Mouse (Mus musculus) cerebellum, adult 9-10 months (tissue): Measurements from ENCODE around the gene Dguok.
A peak's percentile ranks its signal among the peaks of the same experiment; 100 is the strongest.

ENCODE experiments used
- DNase-seq: peaks from one replicate; pipeline ENCODE4 v3.0.0; 2022

Gene Dguok

DNA sequence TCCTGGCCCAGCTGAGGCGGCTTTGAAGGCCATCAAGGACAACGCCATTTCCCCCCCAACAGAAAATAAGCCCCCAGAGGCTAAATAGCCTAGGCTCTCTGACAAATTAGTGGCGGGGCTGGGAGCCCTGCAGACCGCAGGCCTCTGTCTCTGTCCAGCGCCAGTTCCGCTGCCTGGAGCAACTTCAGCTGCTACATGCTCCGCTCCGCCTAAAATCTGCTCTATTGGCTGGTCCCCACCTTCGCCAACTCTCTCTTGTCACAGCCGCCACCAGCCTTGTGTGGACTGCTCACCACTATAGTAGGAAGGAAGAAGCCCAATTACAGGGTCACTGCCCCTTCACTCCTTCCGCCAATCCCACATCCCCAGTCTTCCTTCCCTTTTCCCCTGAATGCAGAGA is 53.1 kb downstream of the Dguok start:
- no peak for DNase-seq

DNA sequence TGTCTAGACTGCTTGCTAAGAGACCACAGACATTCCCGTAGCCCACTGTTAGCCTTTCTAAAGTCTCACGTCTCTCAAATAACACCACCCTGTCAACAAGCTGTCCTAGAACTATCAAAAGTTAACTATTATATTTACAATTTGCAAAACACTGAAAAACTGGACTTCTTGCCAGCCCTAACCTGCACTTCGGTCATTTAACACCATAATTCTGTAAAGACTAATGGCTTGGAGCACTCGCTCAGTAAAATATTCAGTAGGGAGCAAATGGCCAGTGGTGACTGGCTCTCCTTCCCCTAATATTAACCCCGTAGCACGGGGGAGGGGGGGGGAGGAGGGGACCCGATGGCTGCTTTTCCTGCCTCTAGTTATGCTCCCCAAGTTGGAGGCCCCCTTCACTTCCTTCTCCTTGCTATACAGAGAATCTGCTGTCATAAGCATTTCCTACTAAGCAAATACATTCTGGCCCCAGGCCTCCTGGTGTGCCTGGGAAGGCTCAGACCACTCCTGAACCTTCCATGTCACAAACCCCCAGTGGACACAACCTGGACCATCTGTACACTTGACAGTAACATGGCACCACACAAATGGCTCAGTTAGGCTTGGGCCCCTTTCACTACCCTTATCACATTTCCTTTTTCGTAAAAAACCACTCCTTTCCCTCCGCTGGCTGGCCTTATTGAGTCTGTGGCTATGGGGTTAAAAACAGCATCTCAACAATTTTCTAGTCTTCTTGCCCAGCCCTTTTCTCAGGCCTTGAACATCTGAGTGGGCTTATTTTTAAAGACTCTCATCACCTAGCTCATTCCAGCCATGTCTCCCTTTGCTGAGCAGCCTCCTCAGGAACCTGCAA is 56.1 kb downstream of the Dguok start:
- DNase-seq, result no peak

DNA sequence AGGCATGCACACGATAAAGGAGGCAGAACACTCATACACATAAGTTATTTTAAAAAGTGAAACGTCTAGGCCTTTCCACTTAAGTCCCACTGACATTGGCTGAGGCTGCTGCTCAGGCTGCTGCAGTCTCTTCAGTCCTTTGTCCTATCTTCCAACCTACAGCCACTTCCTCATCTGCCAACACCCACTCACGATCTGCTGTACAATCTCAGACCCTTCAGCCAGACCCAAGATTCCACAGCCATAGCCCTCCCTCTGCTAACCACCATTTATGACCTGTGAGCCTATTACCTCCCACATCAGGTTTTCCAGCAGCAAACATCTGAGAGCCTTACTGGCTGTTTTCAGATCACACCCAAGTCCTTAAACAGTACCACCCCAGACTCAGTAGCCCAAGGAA is 57.3 kb downstream of the Dguok start:
- DNase-seq, result no peak

DNA sequence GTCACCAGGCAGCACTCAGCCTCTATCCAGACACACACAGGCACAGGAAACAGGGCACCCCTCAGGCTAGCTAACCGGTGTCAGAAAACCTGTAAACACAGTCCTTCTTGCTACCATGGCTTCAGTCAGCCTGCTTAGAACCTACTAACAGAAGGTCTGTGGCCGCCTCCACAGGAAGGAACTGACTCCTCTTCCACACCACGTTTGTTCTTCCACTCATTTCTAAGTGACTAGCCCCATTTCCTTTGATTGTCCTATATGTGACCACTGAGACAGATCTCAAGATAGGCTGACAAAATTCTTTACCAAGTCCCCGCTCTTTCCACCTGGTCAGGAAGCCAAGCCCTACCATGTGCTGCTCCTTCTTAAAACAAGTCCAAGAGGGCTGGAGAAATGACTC is 57.9 kb downstream of the Dguok start:
- no peak for DNase-seq

DNA sequence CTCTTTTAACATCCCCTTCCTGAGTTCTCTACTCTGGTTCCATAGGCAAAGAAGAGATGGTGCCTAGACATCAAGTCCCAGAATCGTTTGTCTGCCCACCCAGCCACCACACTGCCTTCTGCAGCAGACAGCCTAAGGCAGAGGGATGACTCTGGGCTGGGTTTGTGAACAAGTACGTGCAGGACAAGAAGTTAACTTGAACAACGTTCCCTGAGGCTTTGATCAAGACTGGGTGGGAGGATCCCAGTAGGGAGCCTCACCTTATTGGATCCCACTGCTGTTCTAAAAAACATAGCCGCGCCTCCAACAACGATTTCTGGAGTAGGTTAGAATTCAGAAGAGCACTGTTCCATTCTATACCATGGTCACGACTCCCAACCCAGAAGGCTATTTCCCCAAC is 59.7 kb downstream of the Dguok start:
- no peak for DNase-seq

DNA sequence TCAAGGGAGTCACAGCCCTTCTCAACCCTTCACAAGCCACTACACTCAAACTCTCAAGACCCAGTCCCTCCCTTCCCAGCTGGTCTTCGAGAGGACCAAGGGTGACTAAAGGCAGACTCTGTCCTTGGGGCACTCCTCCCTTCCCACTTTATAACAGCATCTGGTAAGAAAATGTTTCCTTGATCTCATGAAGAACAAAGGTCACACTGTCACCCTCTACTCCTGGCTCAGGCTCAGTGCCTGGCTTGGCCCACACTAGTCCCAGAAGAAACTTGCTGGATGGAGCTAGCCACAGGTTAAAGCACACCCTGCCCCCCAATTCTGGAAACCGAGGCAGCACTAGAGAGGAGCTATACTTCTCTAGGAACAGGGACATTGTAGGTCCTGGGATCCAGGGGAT is 61.0 kb downstream of the Dguok start:
- no peak for DNase-seq

DNA sequence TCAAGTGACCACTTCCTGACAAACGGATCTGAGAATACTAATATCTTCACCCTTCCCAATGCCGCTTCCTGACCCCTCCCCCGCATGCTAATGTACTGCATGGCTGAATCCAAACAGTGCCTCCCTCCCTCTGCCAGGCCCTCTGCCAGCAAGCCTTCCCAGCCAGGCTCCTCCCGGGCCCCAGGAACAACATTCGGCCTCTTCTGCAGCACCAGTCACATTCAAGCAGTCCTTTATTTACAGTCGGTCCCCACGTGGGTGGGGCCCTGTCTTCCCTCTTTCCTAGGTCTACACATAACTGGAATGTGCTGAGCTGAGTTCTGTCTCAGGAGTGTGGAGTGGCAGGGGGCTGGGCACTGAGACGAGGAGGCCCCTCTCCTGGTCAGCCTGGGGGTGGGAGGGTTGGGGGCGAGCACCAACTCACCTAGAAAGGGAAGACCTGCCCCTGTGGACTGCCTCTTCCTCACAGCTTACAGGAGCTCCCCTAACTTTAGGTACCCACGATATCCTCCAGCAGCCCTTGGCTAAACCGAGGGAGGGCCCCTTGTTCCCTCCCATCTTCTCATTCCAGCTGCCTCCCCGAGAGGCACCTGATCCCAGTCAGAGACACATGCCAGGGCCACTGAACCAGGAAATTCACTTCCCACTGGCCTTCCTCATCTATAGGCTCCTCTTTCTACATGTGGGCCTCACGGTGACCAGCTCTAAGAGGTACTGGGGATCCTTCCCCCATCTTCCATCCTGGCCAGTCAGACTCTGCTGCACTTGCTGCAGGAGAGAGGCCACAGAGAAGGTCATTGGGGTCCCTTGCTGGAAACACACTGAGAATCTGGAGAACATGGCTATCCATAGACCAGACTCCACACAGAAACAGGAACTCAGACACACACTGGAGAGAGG is 63.1 kb downstream of the Dguok start:
- peak; percentile 86 for DNase-seq

DNA sequence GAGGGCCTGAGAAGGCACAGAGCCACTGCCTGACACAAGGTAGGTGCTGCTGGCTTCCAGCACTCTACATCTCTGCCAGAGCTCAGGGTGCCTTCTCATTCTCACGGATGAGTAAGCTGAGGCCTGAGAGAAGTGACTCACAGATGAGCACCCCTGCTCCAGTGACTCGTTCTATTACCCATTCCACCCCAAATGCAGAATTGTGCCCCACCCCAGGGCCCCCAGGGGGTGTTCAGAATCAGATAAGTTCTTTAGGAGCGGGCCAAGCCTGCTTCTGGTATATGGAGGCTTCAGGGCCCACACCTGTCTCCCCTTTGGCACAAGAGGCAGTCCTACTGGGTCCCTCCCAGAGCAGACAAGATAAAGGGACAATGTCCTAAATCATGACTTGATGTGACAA is 64.1 kb downstream of the Dguok start:
- peak; percentile 65 for DNase-seq

DNA sequence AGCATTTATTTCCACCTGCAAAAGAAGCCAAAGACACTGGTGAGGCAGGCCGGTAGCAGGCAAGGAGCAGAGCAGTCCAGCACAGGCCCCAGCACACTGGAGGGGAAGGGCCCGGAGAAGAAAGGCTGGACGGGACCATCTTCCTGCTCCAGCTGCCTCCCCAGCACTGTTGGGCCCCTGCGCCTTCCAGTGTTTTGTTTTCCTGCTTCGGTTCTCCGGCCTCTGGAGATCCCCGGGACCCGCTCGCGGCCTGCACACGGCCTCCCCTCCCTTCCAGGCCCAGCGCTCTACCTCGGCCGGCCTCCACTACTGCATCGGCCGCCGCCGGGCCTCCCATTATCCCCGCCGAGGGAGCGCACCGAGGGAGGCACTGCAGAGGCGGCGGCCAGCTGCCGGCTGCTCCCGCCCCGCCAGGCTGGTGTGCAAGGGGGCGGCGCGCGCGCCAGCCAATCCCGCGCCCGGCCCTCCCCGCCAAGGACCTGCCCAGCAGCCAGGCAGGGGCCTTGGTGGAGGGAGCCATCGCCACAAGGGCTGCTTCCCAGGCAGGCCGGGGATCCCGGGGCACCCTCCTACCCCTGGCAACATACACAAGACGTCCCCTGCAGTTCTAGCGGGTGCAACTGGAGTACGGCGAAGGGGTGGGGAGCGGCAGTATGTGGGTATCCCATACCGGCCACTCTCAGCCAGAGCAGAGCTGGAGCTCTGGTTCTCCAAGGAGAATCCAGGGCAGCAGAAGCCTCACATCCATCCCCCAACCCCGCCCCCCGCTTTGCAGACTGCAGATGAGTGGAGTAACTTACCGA is 65.3 kb downstream of the Dguok start:
- peak; percentile 83 for DNase-seq

DNA sequence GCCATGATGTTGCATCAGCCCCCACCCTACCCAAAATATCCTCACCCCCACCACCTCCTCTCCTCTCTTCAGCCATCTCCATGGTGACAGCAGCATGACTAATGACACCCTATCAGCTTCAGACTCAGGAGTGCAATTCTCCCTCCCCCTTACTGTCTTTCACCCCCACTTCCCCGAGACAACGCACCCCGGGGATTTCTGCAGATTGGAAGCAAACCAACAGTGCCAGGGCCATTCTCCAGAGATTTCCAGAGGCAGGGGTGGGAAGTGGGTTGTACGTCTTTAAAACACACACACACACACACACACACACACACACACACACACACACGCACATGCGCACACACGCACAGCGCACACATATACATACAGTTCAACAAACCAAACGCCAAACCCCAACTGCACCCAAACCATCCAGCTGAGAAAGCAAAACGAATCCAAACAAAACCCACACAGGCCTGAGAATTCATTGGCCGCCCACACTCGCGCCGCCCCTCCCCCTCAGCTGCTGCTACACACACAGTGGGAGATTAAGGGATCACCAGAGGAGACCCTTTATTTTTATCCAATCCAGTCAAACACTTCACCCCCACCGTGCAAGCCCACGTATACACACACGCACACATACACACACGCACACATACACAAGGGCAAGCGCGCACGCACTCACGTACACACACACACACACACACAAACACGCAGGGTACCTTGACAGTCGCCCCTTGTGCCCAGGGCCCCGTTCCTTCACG is 66.1 kb downstream of the Dguok start:
- DNase-seq, result peak; percentile 81

DNA sequence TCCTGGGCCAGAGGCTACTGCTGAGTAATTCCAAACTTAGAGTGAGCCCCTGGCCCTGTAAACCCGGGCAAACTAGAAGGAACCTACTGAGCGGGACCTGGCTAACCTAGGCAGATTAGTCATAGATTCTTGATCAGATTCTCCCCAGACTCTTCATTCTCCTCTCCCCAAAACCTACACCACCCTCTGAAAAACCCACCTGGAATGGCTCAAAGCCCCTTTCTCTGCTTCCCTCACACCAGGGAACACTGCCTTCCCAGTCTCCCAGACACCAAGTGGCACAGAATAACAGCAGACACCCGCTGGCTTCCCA is 66.6 kb downstream of the Dguok start:
- no peak for DNase-seq

DNA sequence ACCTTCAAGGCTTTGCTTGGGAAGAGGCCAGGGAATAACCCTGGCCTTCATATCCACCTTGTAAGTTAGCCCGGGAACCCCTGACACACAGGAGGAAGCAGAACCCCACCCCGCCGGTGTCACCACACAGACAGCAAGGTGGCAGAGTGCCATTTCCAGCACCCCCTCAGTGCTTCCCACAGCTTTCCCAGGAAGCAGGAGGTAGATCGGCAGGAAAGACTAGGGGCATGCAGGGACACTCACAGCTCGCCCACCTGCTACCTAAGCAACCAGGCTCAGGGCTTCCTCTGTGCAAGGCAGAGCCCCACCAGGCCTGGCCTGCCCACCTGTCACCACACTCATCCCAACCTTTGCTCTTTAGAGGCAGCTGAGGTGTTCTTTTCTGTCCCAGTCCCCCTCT is 67.0 kb downstream of the Dguok start:
- peak; percentile 77 for DNase-seq

DNA sequence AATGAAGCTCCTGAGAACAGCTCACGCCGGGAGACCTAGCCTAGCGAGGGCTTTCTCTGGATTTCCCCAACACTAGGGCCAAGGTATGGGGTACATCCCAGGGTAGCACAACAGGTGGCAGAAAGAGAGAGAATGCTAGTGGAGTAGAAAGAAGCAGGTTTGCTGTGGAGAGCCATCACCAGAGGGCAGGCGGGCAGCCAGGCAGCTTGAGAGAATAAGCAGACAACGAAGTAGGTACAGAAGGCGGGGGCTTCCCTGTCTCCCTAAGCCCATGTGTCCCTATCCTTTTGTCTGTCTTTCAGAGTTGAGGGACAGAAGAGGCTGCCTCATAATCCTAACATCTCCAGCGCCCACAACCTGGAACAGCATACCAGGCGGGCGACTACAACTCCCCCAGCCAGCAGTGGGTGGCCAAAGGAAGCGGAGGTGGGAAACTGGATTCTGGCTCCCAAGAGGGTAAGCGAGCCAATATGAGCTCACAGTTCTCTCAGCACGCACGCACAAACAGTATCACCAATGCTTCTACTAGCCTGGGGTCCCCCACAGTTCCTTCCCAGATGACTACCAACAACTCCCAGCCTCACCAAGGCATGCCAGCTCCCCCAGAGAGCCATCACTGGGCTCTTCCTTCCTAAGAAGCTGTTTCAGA is 67.5 kb downstream of the Dguok start:
- DNase-seq, result peak; percentile 65

DNA sequence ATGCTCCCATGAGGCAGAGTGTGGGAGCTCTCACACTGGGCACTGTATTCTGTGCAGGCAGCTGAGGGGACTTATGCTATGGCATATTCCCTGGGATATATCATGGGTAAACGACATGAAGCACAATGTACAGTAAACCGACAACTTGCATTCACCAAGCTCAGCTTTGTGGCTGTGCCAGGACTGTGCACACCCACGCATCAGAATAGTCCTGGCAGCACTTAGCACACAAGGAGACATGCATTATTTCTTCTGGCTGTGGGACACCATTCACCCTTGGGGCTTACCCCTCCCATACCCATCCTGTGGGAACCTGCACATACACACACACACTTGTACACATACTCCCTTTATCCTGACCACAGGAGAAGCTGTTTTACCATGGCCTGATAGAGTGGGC is 68.2 kb downstream of the Dguok start:
- DNase-seq, result no peak

DNA sequence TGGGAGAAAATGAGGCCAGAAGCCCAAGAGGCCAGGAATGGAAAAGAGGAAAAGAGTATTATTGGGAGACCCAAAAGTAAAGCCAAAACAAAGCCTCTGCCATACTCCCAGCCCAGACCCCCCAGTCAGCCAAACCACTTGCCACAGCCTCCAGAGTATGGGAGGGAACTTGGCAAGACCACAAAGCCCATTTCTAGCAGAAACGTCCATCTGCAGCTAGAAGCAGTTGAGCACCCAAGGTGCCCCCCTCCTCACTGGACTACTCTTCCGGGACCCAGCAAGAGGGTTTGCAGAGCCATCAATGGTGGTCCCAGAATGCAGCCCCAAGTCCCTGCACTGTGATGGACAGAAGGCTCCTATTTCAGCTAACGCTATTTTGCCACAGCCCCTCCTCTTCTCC is 69.0 kb downstream of the Dguok start:
- DNase-seq, result no peak

DNA sequence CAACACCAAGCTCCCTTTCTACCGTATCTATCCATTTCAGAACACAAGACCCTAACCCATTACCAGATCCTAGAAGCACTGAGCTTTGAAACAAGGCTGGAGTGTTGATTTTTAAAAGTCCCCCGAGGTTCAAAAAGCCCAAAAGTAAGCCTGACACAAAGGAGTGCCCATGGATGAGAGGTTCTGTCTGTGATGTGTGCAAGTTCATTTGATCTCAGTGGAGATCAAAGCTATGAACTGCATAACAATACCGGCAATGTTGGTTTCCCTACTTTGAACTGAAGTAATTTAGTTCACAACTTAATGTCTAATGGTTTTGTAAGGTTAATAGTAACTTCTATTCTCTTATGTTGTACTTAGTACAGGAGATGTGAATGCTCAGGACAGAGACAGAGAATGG is 69.5 kb downstream of the Dguok start:
- DNase-seq, result no peak

DNA sequence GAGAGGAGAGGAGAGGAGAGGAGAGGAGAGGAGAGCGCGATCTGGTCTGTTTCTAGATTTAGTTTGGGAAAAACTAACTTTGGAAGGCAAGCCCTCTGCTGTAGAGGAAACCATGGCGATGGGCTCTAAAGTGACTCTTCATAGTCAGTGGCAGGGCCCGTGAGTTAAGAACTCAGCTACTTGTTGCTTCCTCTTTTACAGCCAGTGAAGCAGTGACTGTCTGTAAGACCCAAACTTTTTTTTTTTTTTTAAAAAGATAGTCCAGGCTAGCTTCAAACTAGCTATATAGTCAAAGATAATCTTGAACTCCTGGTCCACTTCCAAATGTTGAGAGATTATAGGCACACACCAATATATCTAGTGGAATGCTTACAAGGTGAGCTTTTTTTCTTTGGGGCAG is 70.2 kb downstream of the Dguok start:
- no peak for DNase-seq

DNA sequence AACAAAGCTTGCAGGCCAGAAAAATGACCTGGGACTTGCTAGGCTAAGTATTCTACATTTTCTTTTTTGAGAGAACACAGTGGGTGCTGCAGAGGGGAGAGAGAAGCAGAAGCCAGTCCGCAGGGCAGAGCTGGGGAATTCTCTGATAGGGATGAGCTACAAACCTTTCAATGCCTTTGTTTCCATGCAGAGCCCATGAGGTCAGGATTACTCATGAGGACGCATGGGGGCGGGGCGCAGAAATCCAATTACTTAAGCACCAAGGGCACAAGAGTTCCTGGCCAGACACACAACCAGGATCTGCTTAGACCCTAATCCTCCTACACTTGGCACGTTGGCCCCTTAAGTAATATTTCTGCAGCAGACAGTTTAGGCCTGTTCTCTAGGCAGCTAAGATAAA is 71.6 kb downstream of the Dguok start:
- no peak for DNase-seq

DNA sequence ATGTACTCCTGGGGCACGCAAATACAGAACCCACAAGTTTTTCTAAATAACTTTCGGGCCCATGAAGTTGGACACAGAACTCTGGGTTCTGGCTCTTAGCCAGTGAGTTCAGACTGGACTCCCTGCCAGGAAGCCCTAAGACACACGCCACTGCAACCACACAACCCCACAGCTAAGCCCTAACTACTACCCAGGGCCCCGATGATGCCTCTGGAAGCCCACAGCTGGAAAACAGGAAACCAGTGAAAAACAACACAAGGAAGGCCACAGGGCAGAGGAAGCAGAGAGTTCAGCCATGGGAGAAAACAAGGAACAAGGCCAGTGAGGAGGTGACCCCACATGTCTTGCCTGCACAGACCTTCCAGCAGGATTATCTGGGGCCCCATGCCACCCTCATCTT is 73.2 kb downstream of the Dguok start:
- DNase-seq, result no peak

DNA sequence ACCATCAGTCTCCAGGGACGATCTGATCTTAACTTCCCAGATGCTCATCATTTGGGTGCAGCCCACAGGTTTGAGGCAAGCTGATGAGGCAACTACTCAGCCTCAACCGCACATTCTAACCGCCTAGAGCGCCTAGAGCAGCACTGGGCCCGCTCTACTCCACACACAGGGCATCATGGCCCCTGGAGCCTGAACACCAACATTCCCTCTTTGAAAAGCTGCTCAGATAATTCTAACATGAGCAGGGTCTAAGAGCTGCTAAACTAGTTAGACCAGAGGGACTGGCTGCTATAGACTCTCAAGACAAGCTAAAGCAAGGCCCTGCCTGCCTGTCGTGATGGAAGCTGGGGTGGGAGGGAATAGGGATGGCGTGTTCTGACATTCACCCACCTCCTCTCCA is 73.8 kb downstream of the Dguok start:
- DNase-seq, result no peak
